Mouse (Mus musculus): ENCODE data around the gene Gfod1. TPM values are rescaled to one million over a fixed set of nuclear protein-coding genes. Genes with fewer than 3 reads are reported as not detected.
A peak's percentile ranks its signal among the peaks of the same experiment; 100 is the strongest.

Gfod1 gene
- total and polyA plus RNA-seq, 3 experiments, result 0.30 to 0.70 (median 0.36) TPM

- Histone ChIP-seq H3K36me3 (replicated peaks in 1 of 2; ENCODE audit: control insufficient read depth in 1 of 2, insufficient read depth in 1 of 2, low read length in 1 of 2) (no peaks in the 10 kb centered on the region), H3K9ac (ENCODE audit: insufficient read depth, low read depth) (no peak overlapping the region), H3K79me2 (replicated peaks; ENCODE audit: control insufficient read depth, extremely low read depth, insufficient read depth, poor library complexity, severe bottlenecking) (no peaks in the 10 kb centered on the region), H3K27ac (ENCODE audit: insufficient read depth, low read depth) (no peak overlapping the region), H3K27me3 (replicated peaks) (no peaks in the 10 kb centered on the region), H3K9me3 (replicated peaks; ENCODE audit: low read length) (no peaks in the 10 kb centered on the region), H3K4me3 (replicated peaks in 1 of 3; ENCODE audit: low read depth in 2 of 3, low read length in 2 of 3, poor library complexity in 1 of 3) (no peak overlapping the region), H3K4me1 (ENCODE audit: control insufficient read depth in 1 of 2, insufficient read depth in 2 of 2) (peaks cover 2 to 5% of the 10 kb centered on the region in 2 experiments; a peak in 1 of 4 replicates), H3K4me2 (ENCODE audit: insufficient read depth, low read depth, poor library complexity, severe bottlenecking) (0 out of 2 replicates have a peak overlapping the region, but pooled peaks have one; percentile 32)
- no peak for DNase-seq (ENCODE audit: extremely low read depth)
- no peak for TF ChIP-seq KAT2A (IDR thresholded peaks at IDR 0.05; ENCODE audit: insufficient replicate concordance, low read length)
- no peak for TF ChIP-seq IRF4 (IDR thresholded peaks at IDR 0.05; ENCODE audit: low read depth, low read length)
- TF ChIP-seq SMC3 (IDR thresholded peaks at IDR 0.05; ENCODE audit: low read depth, low read length), result no peak
- TF ChIP-seq POLR2AphosphoS2 (IDR thresholded peaks at IDR 0.05; ENCODE audit: low read depth, low read length), result no peak
- TF ChIP-seq MYC (IDR thresholded peaks at IDR 0.05; ENCODE audit: low read depth, low read length), result no peak
- no peak for TF ChIP-seq JUN (IDR thresholded peaks at IDR 0.05; ENCODE audit: insufficient read depth, low read depth, low read length)
- TF ChIP-seq SIN3A (IDR thresholded peaks at IDR 0.05; ENCODE audit: low read length), result no peak
- no peak for TF ChIP-seq POLR2A (IDR thresholded peaks at IDR 0.05; ENCODE audit: low read depth, low read length)
- TF ChIP-seq NELFE (IDR thresholded peaks at IDR 0.05; ENCODE audit: low read depth, low read length), result no peak
- no peak for TF ChIP-seq USF2 (conservative IDR thresholded peaks at IDR 0.05; ENCODE audit: low read depth, low read length)
- TF ChIP-seq UBTF (IDR thresholded peaks at IDR 0.05; ENCODE audit: low read depth, low read length), result no peak
- no peak for TF ChIP-seq MAZ (IDR thresholded peaks at IDR 0.05; ENCODE audit: low read depth, low read length)
- no peak for TF ChIP-seq CHD2 (IDR thresholded peaks at IDR 0.05; ENCODE audit: low read length)
- TF ChIP-seq TCF12 (IDR thresholded peaks at IDR 0.05; ENCODE audit: low read depth, low read length), result no peak
- TF ChIP-seq CTCF (conservative IDR thresholded peaks at IDR 0.05 in 1 of 2, IDR thresholded peaks at IDR 0.05 in 1 of 2; ENCODE audit: low read depth in 2 of 2, low read length in 2 of 2), result no peak
- no peak for TF ChIP-seq RCOR1 (conservative IDR thresholded peaks at IDR 0.05; ENCODE audit: low read depth, low read length)
- no peak for TF ChIP-seq TBP (conservative IDR thresholded peaks at IDR 0.05; ENCODE audit: low read depth, low read length)
- TF ChIP-seq PAX5 (IDR thresholded peaks at IDR 0.05; ENCODE audit: low read length), result no peak
- dilution Hi-C loops (cut with MboI; ENCODE audit: extremely low pct_ligation_motif_present, extremely low pct_unique_long_range_greater_than_20kb, low sequenced_read_pairs), result no loop called here
- in situ Hi-C loops (cut with MboI; ENCODE audit: low pct_ligation_motif_present, low pct_unique_long_range_greater_than_20kb, low sequenced_read_pairs), result loop anchor here (5.0 to 25.0 kb wide), 2 partner anchors 131 to 371 kb away; partner anchors contain the start of gene Mcur1
Measured at GRCm38 (mm10) chr13:43191741-43192192, 112.2 kb downstream of the Gfod1 start.

- no peak overlapping the region for H3K4me2 ChIP-seq (ENCODE audit: insufficient read depth, low read depth, poor library complexity, severe bottlenecking)
- H3K27ac ChIP-seq (ENCODE audit: insufficient read depth, low read depth), result no peak overlapping the region
- DNase-seq (ENCODE audit: extremely low read depth), result no peak
- H3K9me3 ChIP-seq (replicated peaks; ENCODE audit: low read length), result no peaks in the 10 kb centered on the region
- no peak overlapping the region for H3K4me3 ChIP-seq (replicated peaks in 1 of 3; ENCODE audit: low read depth in 2 of 3, low read length in 2 of 3, poor library complexity in 1 of 3)
- no peak overlapping the region for H3K9ac ChIP-seq (ENCODE audit: insufficient read depth, low read depth)
- H3K79me2 ChIP-seq (replicated peaks; ENCODE audit: control insufficient read depth, extremely low read depth, insufficient read depth, poor library complexity, severe bottlenecking), result no peaks in the 10 kb centered on the region
- H3K27me3 ChIP-seq (replicated peaks), result no peaks in the 10 kb centered on the region
- dilution Hi-C loops (cut with MboI; ENCODE audit: extremely low pct_ligation_motif_present, extremely low pct_unique_long_range_greater_than_20kb, low sequenced_read_pairs) (no loop called here), in situ Hi-C loops (cut with MboI; ENCODE audit: low pct_ligation_motif_present, low pct_unique_long_range_greater_than_20kb, low sequenced_read_pairs) (loop anchor here (5.0 to 25.0 kb wide), 2 partner anchors 131 to 371 kb away; partner anchors contain the start of gene Mcur1)
- TF ChIP-seq RAD21 (IDR thresholded peaks at IDR 0.05; ENCODE audit: low read depth, low read length) (no peak), UBTF (IDR thresholded peaks at IDR 0.05; ENCODE audit: low read depth, low read length) (no peak)
- H3K36me3 ChIP-seq (replicated peaks in 1 of 2; ENCODE audit: control insufficient read depth in 1 of 2, insufficient read depth in 1 of 2, low read length in 1 of 2), result no peaks in the 10 kb centered on the region
- peaks cover 2 to 5% of the 10 kb centered on the region in 2 experiments; a peak in 1 of 4 replicates for H3K4me1 ChIP-seq (ENCODE audit: control insufficient read depth in 1 of 2, insufficient read depth in 2 of 2)
Measured at GRCm38 (mm10) chr13:43191290-43191689, 112.7 kb downstream of the Gfod1 start.
